Mouse (Mus musculus) erythroblast, embryonic 14.5 days (primary cell): ENCODE data around the gene Fzd1.

ENCODE experiments used
- GATA1 ChIP-seq: IDR thresholded peaks from 2 replicates; pipeline ENCODE4 v1.6.1; 2012; ENCODE audit warnings: low read length, inconsistent platforms, mixed read lengths
- TAL1 ChIP-seq: IDR thresholded peaks from 3 replicates; pipeline ENCODE4 v1.6.1; 2012; ENCODE audit warnings: low read length, inconsistent platforms, mixed read lengths

DNA sequence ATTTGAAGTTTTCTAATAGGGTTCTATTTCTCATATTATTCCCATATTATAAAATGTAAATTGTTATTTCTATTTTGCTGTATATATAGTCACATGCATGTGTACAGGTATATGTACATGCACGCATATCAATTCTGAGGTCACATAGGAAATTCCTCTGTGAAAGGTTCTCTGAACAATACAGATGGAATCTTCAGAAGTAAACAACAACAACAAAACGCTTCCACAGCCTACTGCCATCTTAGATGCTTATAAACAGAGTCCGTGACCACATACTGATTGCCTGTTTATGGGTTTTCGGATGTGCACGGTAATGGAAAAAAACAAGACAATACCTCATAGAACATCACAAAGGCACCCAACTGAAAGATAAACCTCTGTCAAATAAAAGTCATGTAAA lies 4.7 kb downstream of the Fzd1 start:
- TF ChIP-seq GATA1, result no peak
- TF ChIP-seq TAL1, result no peak
